Mouse (Mus musculus): ENCODE data around the gene Ick. TPM values are rescaled to one million over a fixed set of nuclear protein-coding genes. Genes with fewer than 3 reads are reported as not detected.

Gene Ick
- polyA plus RNA-seq, 1 experiment = 8.6 TPM

- H3K79me2 ChIP-seq (ENCODE audit: control insufficient read depth, insufficient read depth) = peaks cover 31% of the 10 kb centered on the region
- no peaks in the 10 kb centered on the region for H3K27me3 ChIP-seq (ENCODE audit: control insufficient read depth, insufficient read depth, insufficient read length)
- no peak for TF ChIP-seq SRF (IDR thresholded peaks at IDR 0.05; ENCODE audit: control insufficient read depth, insufficient read length, low read depth)
- TF ChIP-seq TCF12 (IDR thresholded peaks at IDR 0.05; ENCODE audit: insufficient read depth, poor library complexity, severe bottlenecking) = no peak
- TF ChIP-seq MYOD1 (IDR thresholded peaks at IDR 0.05; ENCODE audit: control insufficient read depth in 1 of 3, insufficient read length in 2 of 3, low read depth in 2 of 3) = no peak
- no peak for TF ChIP-seq TCF3 (IDR thresholded peaks at IDR 0.05; ENCODE audit: insufficient read length, low read depth)
- no peak for TF ChIP-seq E2F4 (IDR thresholded peaks at IDR 0.05; ENCODE audit: insufficient read depth)
- TF ChIP-seq POLR2AphosphoS2 (IDR thresholded peaks at IDR 0.05; ENCODE audit: insufficient read length, low read depth) = no peak
- TF ChIP-seq MYOG (IDR thresholded peaks at IDR 0.05; ENCODE audit: control insufficient read depth in 1 of 3, insufficient read depth in 1 of 3, insufficient read length in 2 of 3, low read depth in 2 of 3) = no peak
- TF ChIP-seq USF1 (IDR thresholded peaks at IDR 0.05; ENCODE audit: low read depth) = no peak
- H3K4me2 ChIP-seq (ENCODE audit: low read depth) = no peak overlapping the region
- no peak overlapping the region for H3ac ChIP-seq (ENCODE audit: control insufficient read depth, insufficient read length)
- H3K4me3 ChIP-seq = no peak overlapping the region
- H3K36me3 ChIP-seq (ENCODE audit: control insufficient read depth, insufficient read depth) = no peaks in the 10 kb centered on the region
Measured at GRCm38 (mm10) chr9:78104973-78105372, 4.0 kb upstream of the Ick start.

DNA sequence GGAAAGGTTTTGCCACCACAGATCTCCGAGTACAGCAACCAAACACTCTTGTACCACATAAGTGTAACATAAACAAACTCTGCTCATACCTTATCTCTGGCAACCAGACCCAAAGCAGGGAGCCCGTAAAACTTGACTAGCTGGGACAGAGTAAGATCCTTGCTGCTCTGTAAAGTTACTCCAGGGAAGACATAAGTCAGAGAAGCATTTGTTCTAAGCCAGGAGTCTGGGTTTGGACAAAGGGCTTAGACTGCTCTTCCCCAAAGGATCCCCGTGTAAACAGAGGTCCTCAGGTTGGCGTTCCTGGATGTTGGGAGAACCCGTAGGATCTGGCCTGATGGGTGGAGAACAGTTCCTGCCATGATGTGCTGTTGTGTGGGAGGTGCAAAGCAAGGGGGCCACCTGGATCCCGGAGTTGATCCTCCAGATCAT, 3.5 kb upstream of the Ick start:
- H3K4me2 ChIP-seq (ENCODE audit: low read depth) = no peak overlapping the region
- H3K79me2 ChIP-seq (ENCODE audit: control insufficient read depth, insufficient read depth) = peaks cover 31% of the 10 kb centered on the region
- H3ac ChIP-seq (ENCODE audit: control insufficient read depth, insufficient read length) = no peak overlapping the region
- no peak for TF ChIP-seq MAX (IDR thresholded peaks at IDR 0.05; ENCODE audit: low read depth)
- TF ChIP-seq REST (IDR thresholded peaks at IDR 0.05; ENCODE audit: insufficient read depth, insufficient read length) = no peak
- no peak for TF ChIP-seq TCF3 (IDR thresholded peaks at IDR 0.05; ENCODE audit: insufficient read length, low read depth)
- TF ChIP-seq MYOG (IDR thresholded peaks at IDR 0.05; ENCODE audit: control insufficient read depth in 1 of 3, insufficient read depth in 1 of 3, insufficient read length in 2 of 3, low read depth in 2 of 3) = no peak
- no peak for TF ChIP-seq E2F4 (IDR thresholded peaks at IDR 0.05; ENCODE audit: insufficient read depth)
- no peak for TF ChIP-seq TCF12 (IDR thresholded peaks at IDR 0.05; ENCODE audit: insufficient read depth, poor library complexity, severe bottlenecking)
- no peak for TF ChIP-seq SRF (IDR thresholded peaks at IDR 0.05; ENCODE audit: control insufficient read depth, insufficient read length, low read depth)
- TF ChIP-seq POLR2A (IDR thresholded peaks at IDR 0.05; ENCODE audit: insufficient read length, low read depth) = no peak
- no peak for TF ChIP-seq USF1 (IDR thresholded peaks at IDR 0.05; ENCODE audit: low read depth)
- TF ChIP-seq POLR2AphosphoS2 (IDR thresholded peaks at IDR 0.05; ENCODE audit: insufficient read length, low read depth) = no peak
- TF ChIP-seq CEBPB (IDR thresholded peaks at IDR 0.05; ENCODE audit: insufficient read depth, poor library complexity, severe bottlenecking) = no peak
- TF ChIP-seq MYOD1 (IDR thresholded peaks at IDR 0.05; ENCODE audit: control insufficient read depth in 1 of 3, insufficient read length in 2 of 3, low read depth in 2 of 3) = no peak
- H3K36me3 ChIP-seq (ENCODE audit: control insufficient read depth, insufficient read depth) = no peaks in the 10 kb centered on the region
- no peak overlapping the region for H3K4me3 ChIP-seq
- H3K27me3 ChIP-seq (ENCODE audit: control insufficient read depth, insufficient read depth, insufficient read length) = no peaks in the 10 kb centered on the region

DNA sequence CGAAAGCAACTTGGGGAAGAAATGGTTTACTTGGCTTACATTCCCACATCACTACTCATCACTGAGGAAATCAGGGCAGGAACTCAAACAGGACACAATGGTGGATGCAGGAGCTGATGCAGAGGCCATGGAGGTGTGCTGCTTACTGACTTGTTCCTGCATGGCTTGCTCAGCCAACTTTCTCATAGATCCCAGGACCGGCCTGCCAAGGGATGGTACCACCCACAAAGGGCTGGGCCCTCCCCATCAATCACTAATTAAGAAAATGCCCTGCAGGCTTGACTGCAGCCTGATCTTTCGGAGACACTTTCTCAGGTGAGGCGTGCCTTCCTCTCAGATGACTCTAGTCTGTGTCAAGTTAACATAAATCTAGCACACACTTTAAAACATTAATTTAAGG, 2.2 kb upstream of the Ick start:
- peaks cover 31% of the 10 kb centered on the region for H3K79me2 ChIP-seq (ENCODE audit: control insufficient read depth, insufficient read depth)
- H3K36me3 ChIP-seq (ENCODE audit: control insufficient read depth, insufficient read depth) = no peaks in the 10 kb centered on the region
- no peak for TF ChIP-seq POLR2AphosphoS2 (IDR thresholded peaks at IDR 0.05; ENCODE audit: insufficient read length, low read depth)
- no peak for TF ChIP-seq E2F4 (IDR thresholded peaks at IDR 0.05; ENCODE audit: insufficient read depth)
- H3K4me2 ChIP-seq (ENCODE audit: low read depth) = peak overlapping the region; percentile 87
- no peak overlapping the region for H3ac ChIP-seq (ENCODE audit: control insufficient read depth, insufficient read length)
- peak overlapping the region; percentile 79 for H3K4me3 ChIP-seq
- H3K27me3 ChIP-seq (ENCODE audit: control insufficient read depth, insufficient read depth, insufficient read length) = no peaks in the 10 kb centered on the region

DNA sequence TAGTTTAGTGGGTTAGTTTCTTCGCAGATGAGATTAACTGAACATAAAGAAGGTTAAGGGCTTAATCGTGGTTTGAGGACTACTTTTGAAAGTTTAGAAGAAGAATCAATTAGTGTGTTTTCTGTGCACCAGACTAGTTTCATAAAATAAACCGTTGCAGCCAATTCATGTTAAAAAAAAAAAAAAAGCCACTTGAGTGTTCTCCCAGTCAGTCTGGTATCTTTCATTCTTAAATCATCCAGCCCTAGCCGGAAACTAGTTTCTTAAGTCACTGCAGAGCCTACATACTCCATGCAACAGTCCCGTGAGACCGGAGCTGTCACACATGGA, 1.4 kb upstream of the Ick start:
- Histone ChIP-seq H3K4me2 (ENCODE audit: low read depth) (peak overlapping the region; percentile 87), H3K27me3 (ENCODE audit: control insufficient read depth, insufficient read depth, insufficient read length) (no peaks in the 10 kb centered on the region), H3ac (ENCODE audit: control insufficient read depth, insufficient read length) (peak overlapping the region; percentile 95), H3K79me2 (ENCODE audit: control insufficient read depth, insufficient read depth) (peaks cover 31% of the 10 kb centered on the region), H3K36me3 (ENCODE audit: control insufficient read depth, insufficient read depth) (no peaks in the 10 kb centered on the region), H3K4me3 (peak overlapping the region; percentile 79)
- no peak for TF ChIP-seq MYOG (IDR thresholded peaks at IDR 0.05; ENCODE audit: control insufficient read depth in 1 of 3, insufficient read depth in 1 of 3, insufficient read length in 2 of 3, low read depth in 2 of 3)
- TF ChIP-seq TCF12 (IDR thresholded peaks at IDR 0.05; ENCODE audit: insufficient read depth, poor library complexity, severe bottlenecking) = no peak
- no peak for TF ChIP-seq SRF (IDR thresholded peaks at IDR 0.05; ENCODE audit: control insufficient read depth, insufficient read length, low read depth)
- no peak for TF ChIP-seq E2F4 (IDR thresholded peaks at IDR 0.05; ENCODE audit: insufficient read depth)
- no peak for TF ChIP-seq USF1 (IDR thresholded peaks at IDR 0.05; ENCODE audit: low read depth)
- no peak for TF ChIP-seq MAX (IDR thresholded peaks at IDR 0.05; ENCODE audit: low read depth)
- TF ChIP-seq REST (IDR thresholded peaks at IDR 0.05; ENCODE audit: insufficient read depth, insufficient read length) = no peak
- TF ChIP-seq CEBPB (IDR thresholded peaks at IDR 0.05; ENCODE audit: insufficient read depth, poor library complexity, severe bottlenecking) = no peak
- no peak for TF ChIP-seq POLR2A (IDR thresholded peaks at IDR 0.05; ENCODE audit: insufficient read length, low read depth)
- TF ChIP-seq POLR2AphosphoS2 (IDR thresholded peaks at IDR 0.05; ENCODE audit: insufficient read length, low read depth) = no peak
- no peak for TF ChIP-seq TCF3 (IDR thresholded peaks at IDR 0.05; ENCODE audit: insufficient read length, low read depth)
- no peak for TF ChIP-seq MYOD1 (IDR thresholded peaks at IDR 0.05; ENCODE audit: control insufficient read depth in 1 of 3, insufficient read length in 2 of 3, low read depth in 2 of 3)

DNA sequence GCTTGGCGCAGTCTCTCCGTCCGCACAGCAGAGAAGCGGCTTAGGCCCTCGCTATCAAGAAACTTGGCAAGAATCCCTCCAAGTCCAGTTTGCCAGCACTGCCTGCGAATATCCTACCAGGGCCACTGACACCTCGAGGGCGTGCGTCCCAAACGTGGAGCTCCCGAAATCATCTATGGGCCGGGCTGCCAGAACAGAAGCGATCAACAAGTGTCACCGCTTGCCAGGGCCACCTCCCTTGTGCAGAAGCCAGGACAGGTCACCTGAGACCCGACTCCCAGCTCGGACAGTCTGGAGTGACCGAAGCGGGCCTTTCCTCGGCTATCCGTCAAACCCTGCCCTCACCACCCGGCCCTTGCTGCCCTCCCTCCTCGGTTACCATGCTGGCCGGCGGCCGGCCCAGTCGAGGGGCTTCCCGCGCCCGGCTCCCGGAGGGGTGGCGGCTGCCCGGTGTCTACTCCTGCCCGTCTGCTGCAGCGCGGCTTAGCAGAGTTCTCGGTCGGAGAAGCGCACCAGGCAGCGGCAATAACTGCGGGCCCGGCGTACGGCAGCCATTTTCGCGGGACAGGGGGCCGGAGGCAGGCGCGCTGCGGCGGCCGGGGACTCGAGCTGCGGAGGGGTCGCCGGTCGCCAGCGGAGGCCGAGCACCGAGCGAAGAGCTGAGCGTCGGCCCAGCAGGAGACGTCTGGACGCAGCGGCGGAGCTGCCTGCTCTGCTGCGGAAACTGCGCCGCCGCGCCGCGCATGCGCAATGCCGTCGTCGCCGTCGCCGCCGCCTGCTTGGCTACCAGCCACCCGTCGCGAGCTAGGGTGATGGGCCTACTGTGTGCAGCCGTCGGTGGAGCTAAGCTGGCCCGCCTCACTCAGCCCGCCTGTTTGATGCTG, 838 bp upstream of the Ick start:
- H3K79me2 ChIP-seq (ENCODE audit: control insufficient read depth, insufficient read depth) = peaks cover 28% of the 10 kb centered on the region

More for the DNA sequence above, 838 bp upstream of the Ick start:
- peak overlapping the region; percentile 95 for H3ac ChIP-seq (ENCODE audit: control insufficient read depth, insufficient read length)
- peak overlapping the region; percentile 79 for H3K4me3 ChIP-seq
- no peak for TF ChIP-seq TCF12 (IDR thresholded peaks at IDR 0.05; ENCODE audit: insufficient read depth, poor library complexity, severe bottlenecking)
- TF ChIP-seq TCF3 (IDR thresholded peaks at IDR 0.05; ENCODE audit: insufficient read length, low read depth) = no peak
- peak; percentile 98 for TF ChIP-seq POLR2AphosphoS2 (IDR thresholded peaks at IDR 0.05; ENCODE audit: insufficient read length, low read depth)
- TF ChIP-seq E2F4 (IDR thresholded peaks at IDR 0.05; ENCODE audit: insufficient read depth) = no peak
- TF ChIP-seq CEBPB (IDR thresholded peaks at IDR 0.05; ENCODE audit: insufficient read depth, poor library complexity, severe bottlenecking) = no peak
- peak; percentile 99 for TF ChIP-seq POLR2A (IDR thresholded peaks at IDR 0.05; ENCODE audit: insufficient read length, low read depth)
- TF ChIP-seq SRF (IDR thresholded peaks at IDR 0.05; ENCODE audit: control insufficient read depth, insufficient read length, low read depth) = peak; percentile 13
- no peak for TF ChIP-seq USF1 (IDR thresholded peaks at IDR 0.05; ENCODE audit: low read depth)
- peak in 2 of 3 experiments; percentile 5 to 34 for TF ChIP-seq MYOD1 (IDR thresholded peaks at IDR 0.05; ENCODE audit: control insufficient read depth in 1 of 3, insufficient read length in 2 of 3, low read depth in 2 of 3)
- TF ChIP-seq MYOG (IDR thresholded peaks at IDR 0.05; ENCODE audit: control insufficient read depth in 1 of 3, insufficient read depth in 1 of 3, insufficient read length in 2 of 3, low read depth in 2 of 3) = peak in 1 of 3 experiments; percentile 39
- no peak for TF ChIP-seq MAX (IDR thresholded peaks at IDR 0.05; ENCODE audit: low read depth)
- no peak for TF ChIP-seq REST (IDR thresholded peaks at IDR 0.05; ENCODE audit: insufficient read depth, insufficient read length)
- no peaks in the 10 kb centered on the region for H3K36me3 ChIP-seq (ENCODE audit: control insufficient read depth, insufficient read depth)
- H3K4me2 ChIP-seq (ENCODE audit: low read depth) = peak overlapping the region; percentile 95
- H3K27me3 ChIP-seq (ENCODE audit: control insufficient read depth, insufficient read depth, insufficient read length) = no peaks in the 10 kb centered on the region

Data from myocyte (in vitro differentiated cells).